Mouse (Mus musculus) cerebellum, adult 9-10 months (tissue): ENCODE data around the gene Slc35f5.

ENCODE experiments used
- DNase-seq: peaks from one replicate; pipeline ENCODE4 v3.0.0; 2022

The Slc35f5 gene

GRCm38 (mm10) chr1:125575458-125576114 is 15.2 kb downstream of the Slc35f5 start:
- no peak for DNase-seq

- no peak for DNase-seq
Observed at GRCm38 (mm10) chr1:125576965-125577364, 16.6 kb downstream of the Slc35f5 start.

GRCm38 (mm10) chr1:125578091-125578490 is 17.7 kb downstream of the Slc35f5 start:
- no peak for DNase-seq

GRCm38 (mm10) chr1:125581134-125581533 is 20.7 kb downstream of the Slc35f5 start:
- no peak for DNase-seq

- DNase-seq: no peak
Observed at GRCm38 (mm10) chr1:125603620-125604019, 43.2 kb downstream of the Slc35f5 start.

- DNase-seq: peak; percentile 64
Observed at GRCm38 (mm10) chr1:125607087-125607803, 46.9 kb downstream of the Slc35f5 start.

- no peak for DNase-seq
Observed at GRCm38 (mm10) chr1:125624376-125625076, 64.1 kb downstream of the Slc35f5 start.

GRCm38 (mm10) chr1:125639501-125640253 is 79.3 kb downstream of the Slc35f5 start:
- peak; percentile 14 for DNase-seq

GRCm38 (mm10) chr1:125643643-125644042 is 83.2 kb downstream of the Slc35f5 start:
- peak; percentile 11 for DNase-seq
